Mouse (Mus musculus): ENCODE data around the gene Hba-a2. TPM values are rescaled to one million over a fixed set of nuclear protein-coding genes. Genes with fewer than 3 reads are reported as not detected.

Gene Hba-a2
- total and polyA plus RNA-seq, 2 experiments from 2014 or later = 789 to 1,191 TPM

GRCm38 (mm10) chr11:32324609-32325008 is 28.3 kb downstream of the Hba-a2 start:
- Histone ChIP-seq H3K27me3 (ENCODE audit: insufficient read depth, low read length) (no peaks in the 10 kb centered on the region), H3K9me3 (ENCODE audit: low read length) (no peaks in the 10 kb centered on the region), H3K4me2 (ENCODE audit: low read depth) (peak overlapping the region; percentile 32; the same call in 1 of the 2 replicates), H3K4me3 (ENCODE audit: low read depth, low read length) (no peak overlapping the region), H3K4me1 (ENCODE audit: insufficient read depth) (no peaks in the 10 kb centered on the region), H3K27ac (ENCODE audit: low read depth, low read length) (no peak overlapping the region), H3K9ac (no peak overlapping the region), H3K36me3 (ENCODE audit: insufficient read depth) (no peaks in the 10 kb centered on the region)
- peak; percentile 92 for TF ChIP-seq CTCF (IDR thresholded peaks at IDR 0.05; ENCODE audit: low read depth)
- peak; percentile 89 for DNase-seq
- ATAC-seq = peak; percentile 91
- WGBS = 15% methylated on average over 15 of the region's 15 CpGs

DNA sequence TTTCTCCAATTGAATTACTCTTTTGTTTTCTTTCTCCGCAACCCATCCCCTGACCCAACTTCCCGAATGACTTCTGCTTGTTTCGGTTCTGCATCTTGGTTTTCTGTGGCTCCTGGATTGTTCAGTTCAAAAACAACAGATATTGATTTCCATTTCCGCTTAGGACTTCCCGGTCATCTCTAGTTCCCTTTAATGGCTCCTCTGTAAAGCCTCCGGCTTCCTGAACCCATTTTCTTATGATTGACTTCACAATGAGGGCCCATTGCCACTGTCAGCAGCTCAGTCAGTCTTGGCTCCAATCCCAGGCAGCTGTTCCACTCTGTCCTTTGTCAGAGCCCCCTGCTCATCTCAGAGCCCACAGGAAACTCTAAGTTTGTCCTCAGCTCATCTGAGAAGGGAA is 34.8 kb downstream of the Hba-a2 start:
- Histone ChIP-seq H3K9ac (no peak overlapping the region), H3K27ac (ENCODE audit: low read depth, low read length) (no peak overlapping the region), H3K9me3 (ENCODE audit: low read length) (no peaks in the 10 kb centered on the region), H3K4me2 (ENCODE audit: low read depth) (no peak overlapping the region), H3K4me3 (ENCODE audit: low read depth, low read length) (no peak overlapping the region), H3K36me3 (ENCODE audit: insufficient read depth) (no peaks in the 10 kb centered on the region), H3K27me3 (ENCODE audit: insufficient read depth, low read length) (no peaks in the 10 kb centered on the region), H3K4me1 (ENCODE audit: insufficient read depth) (no peaks in the 10 kb centered on the region)
- peak; percentile 54; the same call in 1 of the 2 replicates for ATAC-seq
- 42% methylated on average over 6 of the region's 6 CpGs for WGBS
- DNase-seq = no peak
- no peak for TF ChIP-seq CTCF (IDR thresholded peaks at IDR 0.05; ENCODE audit: low read depth)

DNA sequence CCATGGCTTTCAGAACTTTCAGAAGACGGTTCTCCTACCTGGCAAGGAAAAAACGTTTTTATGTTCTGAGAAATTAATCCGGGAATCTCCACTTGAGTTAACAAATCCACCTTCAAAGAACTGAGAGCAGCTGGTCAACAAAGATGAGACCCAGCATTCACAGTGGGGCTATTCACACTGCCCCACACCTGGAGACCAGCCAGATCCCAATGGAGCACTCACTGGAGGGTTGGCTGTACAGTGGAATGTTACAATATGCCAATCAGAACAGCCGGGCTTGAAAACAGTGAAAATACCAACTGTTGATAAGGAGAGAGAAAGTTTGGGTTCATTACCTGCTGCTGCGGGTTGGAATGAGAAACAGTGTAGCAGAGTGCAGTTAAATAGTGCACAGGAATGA is 35.6 kb downstream of the Hba-a2 start:
- no peaks in the 10 kb centered on the region for H3K4me1 ChIP-seq (ENCODE audit: insufficient read depth)
- no peaks in the 10 kb centered on the region for H3K36me3 ChIP-seq (ENCODE audit: insufficient read depth)
- no peak overlapping the region for H3K4me2 ChIP-seq (ENCODE audit: low read depth)
- H3K9ac ChIP-seq = no peak overlapping the region
- WGBS = 29% methylated on average over 5 of the region's 5 CpGs
- H3K4me3 ChIP-seq (ENCODE audit: low read depth, low read length) = no peak overlapping the region
- no peak for TF ChIP-seq CTCF (IDR thresholded peaks at IDR 0.05; ENCODE audit: low read depth)
- no peak overlapping the region for H3K27ac ChIP-seq (ENCODE audit: low read depth, low read length)
- no peaks in the 10 kb centered on the region for H3K27me3 ChIP-seq (ENCODE audit: insufficient read depth, low read length)
- no peaks in the 10 kb centered on the region for H3K9me3 ChIP-seq (ENCODE audit: low read length)
- 0 out of 2 replicates have a peak, but pooled peaks have one; percentile 38 for ATAC-seq
- no peak for DNase-seq

DNA sequence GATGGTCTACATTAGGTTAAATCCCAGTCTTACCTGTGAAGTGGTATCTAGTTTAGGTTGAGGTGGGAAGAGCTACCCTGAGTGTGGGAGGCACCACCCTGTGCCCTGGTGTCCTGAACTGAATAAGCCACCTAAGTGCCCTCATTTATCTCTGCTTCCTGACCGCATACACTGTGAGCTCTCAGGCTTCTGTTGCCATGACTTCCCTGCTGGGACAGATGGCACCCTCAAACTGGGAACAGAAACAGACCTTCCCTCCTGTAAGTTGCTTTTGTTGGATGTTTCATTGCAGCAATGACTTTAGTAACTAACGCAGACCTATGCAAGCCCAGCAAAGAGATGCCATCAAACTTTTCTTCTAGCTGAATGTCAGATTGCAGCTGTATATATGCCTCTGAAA is 36.9 kb downstream of the Hba-a2 start:
- Histone ChIP-seq H3K4me2 (ENCODE audit: low read depth) (no peak overlapping the region), H3K27ac (ENCODE audit: low read depth, low read length) (no peak overlapping the region), H3K9me3 (ENCODE audit: low read length) (no peaks in the 10 kb centered on the region), H3K4me1 (ENCODE audit: insufficient read depth) (no peaks in the 10 kb centered on the region), H3K36me3 (ENCODE audit: insufficient read depth) (no peaks in the 10 kb centered on the region), H3K4me3 (ENCODE audit: low read depth, low read length) (no peak overlapping the region), H3K9ac (no peak overlapping the region), H3K27me3 (ENCODE audit: insufficient read depth, low read length) (no peaks in the 10 kb centered on the region)
- DNase-seq = no peak
- TF ChIP-seq CTCF (IDR thresholded peaks at IDR 0.05; ENCODE audit: low read depth) = no peak
- 54% methylated on average over 2 of the region's 2 CpGs for whole genome bisulfite sequencing
- ATAC-seq = peak; percentile 43

GRCm38 (mm10) chr11:32336435-32336907 is 40.2 kb downstream of the Hba-a2 start:
- H3K4me2 ChIP-seq (ENCODE audit: low read depth) = no peak overlapping the region
- H3K27me3 ChIP-seq (ENCODE audit: insufficient read depth, low read length) = no peaks in the 10 kb centered on the region
- DNase-seq (no peak), ATAC-seq (no peak)
- WGBS = 87% methylated on average over 6 of the region's 6 CpGs
- no peak for TF ChIP-seq CTCF (IDR thresholded peaks at IDR 0.05; ENCODE audit: low read depth)
- H3K4me3 ChIP-seq (ENCODE audit: low read depth, low read length) = no peak overlapping the region
- no peaks in the 10 kb centered on the region for H3K36me3 ChIP-seq (ENCODE audit: insufficient read depth)
- H3K9ac ChIP-seq = no peak overlapping the region
- H3K9me3 ChIP-seq (ENCODE audit: low read length) = no peaks in the 10 kb centered on the region
- no peak overlapping the region for H3K27ac ChIP-seq (ENCODE audit: low read depth, low read length)
- H3K4me1 ChIP-seq (ENCODE audit: insufficient read depth) = no peaks in the 10 kb centered on the region

DNA sequence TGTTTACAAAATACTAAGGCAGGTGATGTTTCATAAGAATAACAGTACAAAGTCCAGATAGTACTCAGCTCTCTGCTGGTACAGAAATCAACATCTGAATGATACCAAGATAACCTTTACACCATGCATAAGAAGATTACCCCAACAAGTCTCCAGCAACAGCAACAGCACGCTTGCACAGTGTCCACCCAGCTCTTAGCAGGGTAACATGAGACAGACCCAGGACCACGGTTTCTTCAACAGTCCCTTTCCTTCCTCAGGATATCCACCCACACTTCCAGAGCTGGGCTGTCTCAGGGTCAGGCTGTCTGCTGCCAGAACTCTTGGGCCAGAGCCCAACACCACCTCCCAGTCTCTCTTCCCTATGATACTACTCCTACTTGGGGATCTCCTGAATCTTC is 42.8 kb downstream of the Hba-a2 start:
- Histone ChIP-seq H3K9ac (no peak overlapping the region), H3K4me3 (ENCODE audit: low read depth, low read length) (no peak overlapping the region), H3K36me3 (ENCODE audit: insufficient read depth) (no peaks in the 10 kb centered on the region), H3K4me2 (ENCODE audit: low read depth) (no peak overlapping the region), H3K4me1 (ENCODE audit: insufficient read depth) (no peaks in the 10 kb centered on the region), H3K9me3 (ENCODE audit: low read length) (no peaks in the 10 kb centered on the region), H3K27ac (ENCODE audit: low read depth, low read length) (no peak overlapping the region), H3K27me3 (ENCODE audit: insufficient read depth, low read length) (no peaks in the 10 kb centered on the region)
- WGBS = 72% methylated on average over 2 of the region's 2 CpGs
- ATAC-seq = no peak
- TF ChIP-seq CTCF (IDR thresholded peaks at IDR 0.05; ENCODE audit: low read depth) = no peak
- DNase-seq = no peak

DNA sequence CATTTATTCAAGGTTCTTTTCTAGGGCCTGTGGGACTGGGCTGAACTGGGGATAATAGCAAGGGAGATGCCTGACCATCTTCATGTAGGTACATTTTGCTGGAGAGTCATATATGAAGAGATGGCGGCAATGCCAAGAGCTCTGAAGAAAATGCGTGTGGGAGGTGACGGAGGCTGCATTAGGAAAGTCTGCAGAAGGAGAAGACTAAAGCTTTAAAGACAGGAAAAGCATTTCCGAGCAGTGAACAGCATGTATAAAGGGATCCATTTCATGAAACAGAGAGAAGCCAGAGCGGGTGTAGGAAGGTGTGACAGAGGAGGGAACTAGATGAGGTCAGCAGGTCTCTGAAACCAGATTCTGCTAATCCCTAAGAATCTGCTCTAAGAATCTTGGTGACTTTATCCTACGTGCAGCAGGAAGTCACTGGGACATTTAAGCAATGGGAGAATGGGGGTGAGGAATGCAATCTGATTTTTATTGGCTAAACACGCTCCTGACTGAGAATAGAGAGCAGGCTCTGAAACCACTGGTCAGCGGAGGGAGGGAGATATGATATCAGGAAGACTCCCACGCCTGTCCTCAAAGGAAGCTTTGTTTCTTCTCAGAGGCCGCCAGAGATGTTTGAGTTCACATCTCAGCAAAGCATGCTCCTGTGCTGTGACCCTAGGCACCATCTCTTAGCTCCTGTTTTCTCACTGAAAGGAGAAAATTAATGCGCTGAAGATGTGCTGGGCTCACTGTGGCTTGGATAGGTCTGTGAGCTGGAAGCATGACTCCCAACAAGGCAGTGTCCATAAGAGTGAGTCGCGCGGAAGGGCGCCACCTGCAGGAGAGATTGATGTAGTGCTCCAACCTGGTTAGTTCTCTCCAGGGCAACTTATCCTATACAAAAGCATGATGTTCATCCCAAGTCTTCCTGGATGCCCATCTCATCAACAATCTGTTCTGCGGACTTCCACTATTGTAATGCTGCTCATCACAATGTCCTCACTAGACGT is 44.5 kb downstream of the Hba-a2 start:
- H3K27me3 ChIP-seq (ENCODE audit: insufficient read depth, low read length) = no peaks in the 10 kb centered on the region
- WGBS = 48% methylated on average over 17 of the region's 17 CpGs
- H3K4me1 ChIP-seq (ENCODE audit: insufficient read depth) = no peaks in the 10 kb centered on the region
- no peak overlapping the region for H3K9ac ChIP-seq
- no peak overlapping the region for H3K27ac ChIP-seq (ENCODE audit: low read depth, low read length)
- H3K9me3 ChIP-seq (ENCODE audit: low read length) = no peaks in the 10 kb centered on the region
- no peaks in the 10 kb centered on the region for H3K36me3 ChIP-seq (ENCODE audit: insufficient read depth)
- H3K4me2 ChIP-seq (ENCODE audit: low read depth) = no peak overlapping the region
- peak; percentile 62 for ATAC-seq
- DNase-seq = peak; percentile 63
- peak; percentile 76 for TF ChIP-seq CTCF (IDR thresholded peaks at IDR 0.05; ENCODE audit: low read depth)
- no peak overlapping the region for H3K4me3 ChIP-seq (ENCODE audit: low read depth, low read length)

All from forebrain, postnatal 0 days (tissue).